Mouse (Mus musculus): ENCODE measurements around the gene Rerg. TPM values are rescaled to one million over a fixed set of nuclear protein-coding genes. Genes with fewer than 3 reads are reported as not detected.

Gene Rerg
- polyA plus RNA-seq, 1 experiment = not detected

DNA sequence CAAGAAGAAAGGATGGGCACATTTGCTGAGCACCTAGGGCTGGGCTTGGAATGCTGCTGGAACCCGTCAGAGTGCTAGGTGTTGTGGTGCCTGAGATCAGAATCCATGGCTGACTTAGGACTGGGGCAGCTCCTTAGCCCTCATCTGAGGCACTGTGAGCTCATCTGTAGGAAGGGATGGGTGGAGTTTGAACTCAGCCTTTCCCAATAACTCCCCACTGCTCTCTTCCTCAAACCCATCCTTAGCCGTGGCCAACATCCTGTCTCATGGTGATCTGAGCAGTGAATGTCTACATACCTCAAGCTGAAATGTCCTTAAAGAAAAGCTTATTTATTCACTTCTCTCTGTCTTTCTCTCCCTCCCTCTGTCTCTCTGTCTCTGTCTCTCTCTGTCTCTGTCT lies 19.3 kb downstream of the Rerg start:
- no peak for TF ChIP-seq POLR2A (IDR thresholded peaks at IDR 0.05; ENCODE audit: borderline replicate concordance, low read depth, low read length)
- TF ChIP-seq CTCF (IDR thresholded peaks at IDR 0.05; ENCODE audit: low read depth, low read length) = no peak
- H3K4me3 ChIP-seq (ENCODE audit: insufficient read depth, low read length) = no peak overlapping the region
- no peak overlapping the region for H3K27ac ChIP-seq (ENCODE audit: insufficient read depth, low read depth, low read length)
- H3K4me1 ChIP-seq (ENCODE audit: control insufficient read depth, insufficient read depth, low read length) = no peaks in the 10 kb centered on the region

DNA sequence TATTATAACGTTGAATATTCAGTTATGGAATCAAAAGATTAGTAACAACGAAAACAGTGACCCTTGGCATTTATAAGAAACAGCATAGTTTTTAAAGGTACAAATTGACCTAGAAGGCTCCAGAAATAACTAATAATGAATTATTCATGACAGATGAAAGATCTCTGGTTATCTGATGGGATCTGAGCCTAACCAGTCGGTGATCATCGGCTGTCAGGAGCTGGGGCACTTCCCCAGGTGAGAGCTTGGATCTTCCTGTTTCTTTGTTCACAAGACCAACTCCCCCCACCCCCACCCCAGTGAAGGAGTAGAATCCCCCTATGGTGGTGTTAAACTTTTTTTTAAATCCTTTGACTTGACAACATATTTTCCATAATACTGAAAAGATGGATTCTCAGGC lies 20.5 kb downstream of the Rerg start:
- H3K4me3 ChIP-seq (ENCODE audit: insufficient read depth, low read length) = no peak overlapping the region
- no peak for TF ChIP-seq POLR2A (IDR thresholded peaks at IDR 0.05; ENCODE audit: borderline replicate concordance, low read depth, low read length)
- no peak for TF ChIP-seq CTCF (IDR thresholded peaks at IDR 0.05; ENCODE audit: low read depth, low read length)
- H3K27ac ChIP-seq (ENCODE audit: insufficient read depth, low read depth, low read length) = no peak overlapping the region
- H3K4me1 ChIP-seq (ENCODE audit: control insufficient read depth, insufficient read depth, low read length) = no peaks in the 10 kb centered on the region

DNA sequence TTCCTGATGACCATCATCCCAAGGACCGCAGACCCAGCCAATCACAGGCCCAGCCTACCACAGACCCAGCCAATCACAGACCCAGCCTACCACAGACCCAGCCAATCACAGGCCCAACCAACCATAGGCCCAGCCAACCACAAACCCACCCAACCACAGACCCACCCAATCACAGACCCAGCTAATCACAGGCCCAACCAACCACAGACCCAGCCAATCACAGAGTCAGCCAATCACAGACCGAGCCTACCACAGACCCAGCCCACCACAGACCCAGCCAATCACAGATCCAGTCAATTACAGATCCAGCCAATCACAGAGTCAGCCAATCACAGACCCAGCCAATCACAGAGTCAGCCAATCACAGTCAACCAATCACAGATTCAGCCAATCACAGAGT lies 23.4 kb downstream of the Rerg start:
- Histone ChIP-seq H3K4me3 (ENCODE audit: insufficient read depth, low read length) (no peak overlapping the region), H3K4me1 (ENCODE audit: control insufficient read depth, insufficient read depth, low read length) (no peaks in the 10 kb centered on the region), H3K27ac (ENCODE audit: insufficient read depth, low read depth, low read length) (no peak overlapping the region)
- TF ChIP-seq CTCF (IDR thresholded peaks at IDR 0.05; ENCODE audit: low read depth, low read length) (no peak), POLR2A (IDR thresholded peaks at IDR 0.05; ENCODE audit: borderline replicate concordance, low read depth, low read length) (no peak)

DNA sequence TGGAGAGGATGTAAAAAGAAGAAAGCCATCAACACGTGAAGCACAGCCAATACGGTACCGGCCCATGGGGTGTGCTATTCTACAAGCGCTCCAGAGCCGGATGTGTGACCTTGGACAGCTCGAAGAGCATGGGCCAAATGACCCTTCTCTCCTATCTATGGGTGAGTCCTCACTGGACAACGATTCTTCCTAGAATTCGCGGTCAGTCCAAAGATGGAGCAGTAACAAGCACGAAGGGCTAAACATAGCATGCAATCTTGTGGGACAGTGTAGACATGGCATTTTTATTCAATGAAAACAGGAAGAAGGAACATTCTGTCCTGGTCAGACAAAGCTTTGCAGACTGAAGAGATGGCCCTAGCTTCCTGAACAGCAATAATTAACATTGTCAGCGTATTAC lies 24.7 kb downstream of the Rerg start:
- TF ChIP-seq POLR2A (IDR thresholded peaks at IDR 0.05; ENCODE audit: borderline replicate concordance, low read depth, low read length) (no peak), CTCF (IDR thresholded peaks at IDR 0.05; ENCODE audit: low read depth, low read length) (no peak)
- Histone ChIP-seq H3K4me1 (ENCODE audit: control insufficient read depth, insufficient read depth, low read length) (no peaks in the 10 kb centered on the region), H3K27ac (ENCODE audit: insufficient read depth, low read depth, low read length) (no peak overlapping the region), H3K4me3 (ENCODE audit: insufficient read depth, low read length) (no peak overlapping the region)

DNA sequence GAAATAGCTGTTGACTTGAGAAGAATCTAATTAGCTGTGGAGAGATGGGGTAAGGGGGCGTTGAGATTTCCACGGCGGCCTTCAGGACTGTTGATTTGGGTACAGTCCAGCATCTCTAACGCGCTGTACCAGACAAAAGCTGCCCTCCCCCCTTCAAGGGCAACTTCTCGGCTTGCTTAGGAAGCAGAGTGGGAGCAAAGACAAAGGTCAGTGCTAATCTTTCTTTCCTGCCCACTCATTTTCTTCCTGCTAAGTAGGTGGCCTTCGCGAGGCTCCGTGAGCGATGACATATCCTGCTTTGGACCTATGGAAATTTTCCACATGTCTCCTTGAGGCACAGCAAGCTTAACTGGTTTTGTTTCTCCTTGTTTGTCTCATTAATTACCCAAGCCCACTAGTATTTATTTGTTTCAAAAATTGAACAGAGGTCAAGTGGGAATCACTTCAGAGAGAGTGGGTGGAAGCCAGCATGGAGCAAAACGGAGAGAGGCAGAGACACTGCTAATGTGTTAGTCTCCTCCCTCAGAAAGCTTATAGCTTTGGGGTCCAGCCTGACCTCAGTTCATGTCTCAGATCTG lies 25.2 kb downstream of the Rerg start:
- H3K4me1 ChIP-seq (ENCODE audit: control insufficient read depth, insufficient read depth, low read length) = no peaks in the 10 kb centered on the region
- no peak for TF ChIP-seq POLR2A (IDR thresholded peaks at IDR 0.05; ENCODE audit: borderline replicate concordance, low read depth, low read length)
- no peak for TF ChIP-seq CTCF (IDR thresholded peaks at IDR 0.05; ENCODE audit: low read depth, low read length)
- H3K4me3 ChIP-seq (ENCODE audit: insufficient read depth, low read length) = no peak overlapping the region
- no peak overlapping the region for H3K27ac ChIP-seq (ENCODE audit: insufficient read depth, low read depth, low read length)

DNA sequence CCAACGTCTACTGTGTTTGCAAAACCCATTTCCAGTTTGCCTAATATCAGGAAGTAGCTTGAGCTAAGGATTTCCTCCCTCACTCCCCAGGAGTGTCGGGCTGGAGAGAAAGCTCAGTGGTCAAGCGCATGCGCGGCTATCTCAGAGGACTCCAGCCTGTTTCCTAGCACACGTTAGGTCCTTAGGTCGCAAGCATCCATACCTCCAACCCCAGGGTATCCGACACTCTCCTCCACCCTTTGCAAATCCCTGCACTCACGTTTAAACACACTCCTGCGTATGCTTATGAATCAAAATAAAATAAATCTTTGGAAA lies 25.8 kb downstream of the Rerg start:
- H3K4me3 ChIP-seq (ENCODE audit: insufficient read depth, low read length) = no peak overlapping the region
- no peaks in the 10 kb centered on the region for H3K4me1 ChIP-seq (ENCODE audit: control insufficient read depth, insufficient read depth, low read length)
- TF ChIP-seq CTCF (IDR thresholded peaks at IDR 0.05; ENCODE audit: low read depth, low read length) (no peak), POLR2A (IDR thresholded peaks at IDR 0.05; ENCODE audit: borderline replicate concordance, low read depth, low read length) (no peak)
- H3K27ac ChIP-seq (ENCODE audit: insufficient read depth, low read depth, low read length) = no peak overlapping the region

DNA sequence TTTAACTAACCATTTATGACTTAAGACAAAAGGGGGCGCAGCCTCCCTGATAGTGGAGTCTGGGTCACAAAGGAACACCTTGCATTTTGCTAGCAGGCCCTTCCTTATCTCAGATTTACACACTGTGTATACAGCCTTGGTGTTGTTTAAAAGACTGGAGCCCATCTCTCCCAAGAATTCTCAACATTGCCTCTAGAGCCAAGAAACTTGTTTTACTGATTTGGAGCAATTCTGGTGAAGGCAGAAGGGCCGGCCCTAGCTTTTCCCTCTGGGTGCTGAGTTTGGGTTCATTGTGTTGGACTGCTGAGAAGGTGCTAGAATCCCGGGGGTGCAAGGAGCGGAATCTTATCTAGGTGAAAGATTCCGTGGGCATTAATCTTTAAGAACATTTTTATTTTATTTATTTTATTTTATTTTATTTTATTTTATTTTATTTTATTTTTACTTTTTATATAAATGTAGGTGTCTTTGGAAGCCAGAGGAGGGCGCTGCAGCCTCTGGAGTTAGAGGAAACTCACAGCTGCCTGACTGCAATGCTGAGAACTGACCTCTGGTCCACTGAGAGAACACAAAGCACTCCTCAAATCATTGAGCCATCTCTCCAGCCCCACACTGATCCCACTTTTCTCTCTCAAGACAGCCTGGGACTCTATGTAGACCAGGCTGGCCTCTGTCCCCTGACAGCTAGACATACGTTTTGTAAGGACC lies 26.3 kb downstream of the Rerg start:
- Histone ChIP-seq H3K27ac (ENCODE audit: insufficient read depth, low read depth, low read length) (no peak overlapping the region), H3K4me1 (ENCODE audit: control insufficient read depth, insufficient read depth, low read length) (no peaks in the 10 kb centered on the region), H3K4me3 (ENCODE audit: insufficient read depth, low read length) (no peak overlapping the region)
- no peak for TF ChIP-seq CTCF (IDR thresholded peaks at IDR 0.05; ENCODE audit: low read depth, low read length)
- no peak for TF ChIP-seq POLR2A (IDR thresholded peaks at IDR 0.05; ENCODE audit: borderline replicate concordance, low read depth, low read length)

DNA sequence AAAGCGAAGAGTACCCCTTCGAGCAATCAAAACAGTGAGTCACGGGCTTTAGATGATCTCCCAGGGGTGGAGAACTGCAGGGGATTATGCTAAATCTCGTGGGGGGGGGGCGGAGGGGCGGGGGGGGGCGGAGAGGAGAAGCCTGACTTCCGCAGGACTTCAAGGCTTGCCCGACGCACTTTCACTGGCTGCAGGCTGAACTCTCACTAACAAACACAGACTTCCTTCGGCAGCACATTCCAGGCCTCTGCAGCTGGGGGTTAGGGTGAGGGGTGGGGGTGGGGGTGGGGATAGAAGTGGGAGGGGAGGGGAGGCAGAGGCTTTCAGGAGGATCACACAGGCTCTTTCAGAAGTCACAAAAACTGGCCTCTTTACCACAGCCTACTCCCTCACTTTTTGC lies 27.5 kb downstream of the Rerg start:
- Histone ChIP-seq H3K4me1 (ENCODE audit: control insufficient read depth, insufficient read depth, low read length) (no peaks in the 10 kb centered on the region), H3K27ac (ENCODE audit: insufficient read depth, low read depth, low read length) (no peak overlapping the region), H3K4me3 (ENCODE audit: insufficient read depth, low read length) (no peak overlapping the region)
- no peak for TF ChIP-seq POLR2A (IDR thresholded peaks at IDR 0.05; ENCODE audit: borderline replicate concordance, low read depth, low read length)
- TF ChIP-seq CTCF (IDR thresholded peaks at IDR 0.05; ENCODE audit: low read depth, low read length) = no peak

DNA sequence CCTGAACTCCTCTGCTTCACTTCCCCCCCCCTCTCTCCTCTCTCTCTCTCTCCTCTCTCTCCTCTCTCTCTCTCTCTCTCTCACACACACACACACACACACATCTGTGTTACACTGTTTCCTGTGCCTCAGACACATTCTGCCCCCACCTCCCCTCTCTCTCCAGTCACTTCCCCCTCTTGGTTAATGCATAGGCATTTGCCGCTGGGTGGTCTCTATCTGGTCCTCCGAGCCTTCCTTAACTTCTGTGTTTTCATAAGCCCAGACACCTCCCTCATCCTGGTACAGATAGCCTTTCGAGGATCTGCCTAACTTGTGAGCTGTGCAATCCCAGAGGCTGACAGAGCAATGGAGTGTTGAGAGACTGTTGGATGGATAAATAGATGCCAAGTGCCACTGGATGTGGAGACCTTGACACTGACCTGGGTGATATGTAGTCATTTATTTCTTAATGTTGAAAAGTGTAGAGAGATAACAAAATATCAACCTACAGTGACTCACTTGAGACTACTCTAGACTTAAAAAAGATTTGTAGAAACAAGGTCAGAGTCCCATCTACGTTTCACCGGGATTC lies 29.0 kb downstream of the Rerg start:
- Histone ChIP-seq H3K27ac (ENCODE audit: insufficient read depth, low read depth, low read length) (no peak overlapping the region), H3K4me1 (ENCODE audit: control insufficient read depth, insufficient read depth, low read length) (no peaks in the 10 kb centered on the region), H3K4me3 (ENCODE audit: insufficient read depth, low read length) (no peak overlapping the region)
- TF ChIP-seq POLR2A (IDR thresholded peaks at IDR 0.05; ENCODE audit: borderline replicate concordance, low read depth, low read length) = no peak
- TF ChIP-seq CTCF (IDR thresholded peaks at IDR 0.05; ENCODE audit: low read depth, low read length) = no peak

DNA sequence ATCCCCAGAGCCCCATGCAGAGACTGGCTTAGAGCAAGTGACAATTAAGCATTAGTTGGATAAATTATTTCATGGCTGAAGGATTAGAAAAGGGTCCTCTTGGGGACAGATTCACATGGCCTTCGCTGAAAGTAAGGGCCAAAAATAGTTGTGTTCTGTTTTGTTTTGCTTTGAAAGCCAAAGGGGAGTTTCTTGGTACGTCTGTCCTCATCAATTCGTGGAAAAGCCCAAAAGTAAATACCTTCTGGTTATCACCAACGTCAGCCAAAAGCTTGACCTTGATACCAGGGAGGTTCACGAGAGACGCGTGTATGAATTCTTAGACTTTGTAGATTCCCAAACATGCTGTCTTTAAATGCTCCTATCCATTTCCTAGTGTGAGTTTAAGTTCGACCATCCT lies 31.5 kb downstream of the Rerg start:
- Histone ChIP-seq H3K27ac (ENCODE audit: insufficient read depth, low read depth, low read length) (no peak overlapping the region), H3K4me1 (ENCODE audit: control insufficient read depth, insufficient read depth, low read length) (no peaks in the 10 kb centered on the region), H3K4me3 (ENCODE audit: insufficient read depth, low read length) (no peak overlapping the region)
- TF ChIP-seq POLR2A (IDR thresholded peaks at IDR 0.05; ENCODE audit: borderline replicate concordance, low read depth, low read length) (no peak), CTCF (IDR thresholded peaks at IDR 0.05; ENCODE audit: low read depth, low read length) (no peak)

All from bone marrow macrophage, adult 2 months (primary cell).